Mouse (Mus musculus) cerebellum, postnatal 10 days (tissue): ENCODE measurements at regions not wholly inside any gene's neighbourhood (a gene's known extent, or its start where the extent isn't known, plus 50 kb on each side); places are given as distances from the start of the nearest gene placed in this dataset.

Experiments used
- DNase-seq, 2 experiments: peaks; one replicate each; pipeline ENCODE4 v3.0.0; 2021; ENCODE audit warnings: mixed read lengths in 2 of 2

- DNase-seq, result peak in 1 of 2 experiments; percentile 3
These were observed 920.3 kb downstream of the A830018L16Rik start for GRCm38 (mm10) chr1:12334186-12334585.

DNA sequence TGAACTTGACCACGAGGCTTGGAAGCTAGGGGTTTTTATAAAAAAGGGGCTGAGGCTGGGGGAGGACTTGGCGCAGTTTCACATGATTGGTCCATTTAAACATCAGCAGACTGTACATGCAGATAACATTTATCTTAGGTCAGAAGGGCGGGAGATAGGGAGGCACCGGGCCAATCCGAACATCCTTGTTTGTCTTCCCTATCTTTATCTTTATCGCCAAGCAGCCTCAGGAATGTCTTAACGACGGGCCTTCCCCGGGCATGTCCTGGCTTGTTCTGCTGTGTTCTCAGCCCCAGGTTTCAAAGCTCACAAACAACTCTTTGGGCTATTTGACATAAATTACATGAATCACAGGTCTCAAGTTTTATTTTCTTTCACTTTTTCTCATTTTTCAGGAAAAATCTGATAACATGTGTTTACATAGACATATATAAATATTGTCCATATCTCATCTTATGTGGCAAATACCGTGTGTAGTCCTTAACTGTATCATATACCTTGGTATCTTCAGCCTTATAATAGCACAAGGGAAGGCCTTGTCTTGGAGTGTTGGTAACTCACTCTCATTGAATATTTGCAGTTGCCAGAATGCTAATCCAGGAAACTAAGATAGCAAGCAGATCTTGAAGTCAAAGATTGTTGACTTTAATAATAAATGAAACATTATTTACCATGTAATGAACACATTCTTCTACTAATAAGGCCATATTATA, 931.0 kb downstream of the A830018L16Rik start:
- DNase-seq, result no peak

- DNase-seq, result no peak
These were observed 931.5 kb downstream of the A830018L16Rik start for GRCm38 (mm10) chr1:12345439-12345819.

GRCm38 (mm10) chr1:12354531-12354930, 940.6 kb downstream of the A830018L16Rik start:
- DNase-seq, result no peak

GRCm38 (mm10) chr1:12367872-12368271, 954.0 kb downstream of the A830018L16Rik start:
- DNase-seq, result no peak

- no peak for DNase-seq
These were observed 959.1 kb downstream of the A830018L16Rik start for GRCm38 (mm10) chr1:12372968-12373367.

DNA sequence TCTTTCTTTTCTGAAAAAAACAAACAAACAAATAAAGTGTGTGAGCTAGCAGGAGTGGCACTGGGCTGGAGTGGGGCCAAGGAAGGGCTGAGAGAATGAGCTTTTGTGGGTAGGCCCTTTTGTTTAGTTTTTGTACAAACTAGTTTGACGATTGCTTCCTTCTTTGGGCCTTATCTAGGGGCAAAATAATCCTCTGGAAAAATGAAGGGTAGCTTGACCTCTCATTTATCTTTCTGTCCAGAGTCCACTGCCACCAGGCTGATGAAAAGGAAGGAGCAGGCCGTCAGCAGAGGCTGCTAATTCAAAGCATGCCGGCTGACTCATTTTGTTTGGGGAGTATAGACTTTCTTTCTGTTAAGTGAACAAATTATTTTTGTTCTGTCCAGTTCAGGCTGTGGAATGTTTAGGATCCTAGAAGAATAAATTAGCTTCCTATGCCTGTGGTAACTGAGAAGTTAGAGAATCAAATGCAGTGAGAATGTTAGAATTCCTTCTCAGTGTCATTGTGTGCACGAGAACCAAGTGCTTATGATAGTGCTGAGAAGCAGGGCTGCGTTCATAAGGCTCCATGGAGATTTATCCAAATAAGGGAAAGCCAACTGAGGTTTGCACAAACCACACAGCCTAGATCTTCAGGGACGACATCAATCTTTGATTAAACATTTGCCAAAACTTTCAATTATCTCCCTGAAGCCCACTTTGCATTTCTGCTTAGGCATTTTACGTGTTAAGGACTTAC, 984.4 kb downstream of the A830018L16Rik start:
- DNase-seq, result peak; percentile 18 to 36

GRCm38 (mm10) chr1:12405391-12406270, 991.7 kb downstream of the A830018L16Rik start:
- DNase-seq, result no peak

- peak; percentile 72 to 76 for DNase-seq
These were observed 996.0 kb downstream of the A830018L16Rik start for GRCm38 (mm10) chr1:12409738-12410523.

- DNase-seq, result peak; percentile 53 to 61
These were observed 996.6 kb downstream of the A830018L16Rik start for GRCm38 (mm10) chr1:12410524-12410886.

GRCm38 (mm10) chr1:12424510-12424909, 1010.6 kb downstream of the A830018L16Rik start:
- no peak for DNase-seq

GRCm38 (mm10) chr1:12437894-12438293, 1024.0 kb downstream of the A830018L16Rik start:
- DNase-seq, result no peak

GRCm38 (mm10) chr1:12466255-12466654, 1052.3 kb downstream of the A830018L16Rik start:
- no peak for DNase-seq

DNA sequence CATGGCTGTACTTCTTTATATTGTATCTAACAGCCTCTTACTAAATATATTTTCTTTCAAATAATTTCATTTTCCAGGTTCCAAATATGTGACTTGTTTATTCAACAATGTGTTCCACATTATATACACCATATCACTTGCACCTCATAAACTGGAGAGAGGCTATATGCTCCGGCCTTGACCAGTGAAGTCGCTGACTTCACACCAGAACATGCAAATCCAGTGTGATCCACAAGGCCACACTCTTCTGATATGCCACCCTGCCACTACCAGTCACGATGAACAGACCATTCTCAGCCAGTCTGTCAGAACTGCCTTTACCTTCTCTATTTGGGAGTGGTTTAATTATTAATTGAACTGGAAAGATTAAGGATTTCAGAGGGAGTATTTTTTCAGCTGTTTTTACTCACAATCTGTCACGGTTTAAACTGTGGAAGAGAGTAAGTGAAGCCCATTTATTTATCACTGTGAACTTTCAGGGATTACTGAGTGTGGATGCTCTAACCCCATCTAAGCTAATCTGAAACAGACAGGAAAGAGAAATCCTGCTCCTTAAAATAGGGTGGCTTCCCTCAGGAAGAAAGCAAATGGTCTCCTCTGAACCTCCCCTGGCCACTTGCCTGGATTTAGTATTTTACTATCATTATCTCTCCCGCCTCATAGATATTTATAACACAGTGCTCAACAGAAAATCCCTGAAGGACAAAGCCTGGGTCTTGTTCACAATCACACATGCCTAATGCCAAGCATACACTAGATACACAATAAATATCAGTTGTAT, 1065.3 kb downstream of the A830018L16Rik start:
- DNase-seq, result no peak

GRCm38 (mm10) chr1:12500442-12500841, 1086.5 kb downstream of the A830018L16Rik start:
- peak in 1 of 2 experiments; percentile 2 for DNase-seq

DNA sequence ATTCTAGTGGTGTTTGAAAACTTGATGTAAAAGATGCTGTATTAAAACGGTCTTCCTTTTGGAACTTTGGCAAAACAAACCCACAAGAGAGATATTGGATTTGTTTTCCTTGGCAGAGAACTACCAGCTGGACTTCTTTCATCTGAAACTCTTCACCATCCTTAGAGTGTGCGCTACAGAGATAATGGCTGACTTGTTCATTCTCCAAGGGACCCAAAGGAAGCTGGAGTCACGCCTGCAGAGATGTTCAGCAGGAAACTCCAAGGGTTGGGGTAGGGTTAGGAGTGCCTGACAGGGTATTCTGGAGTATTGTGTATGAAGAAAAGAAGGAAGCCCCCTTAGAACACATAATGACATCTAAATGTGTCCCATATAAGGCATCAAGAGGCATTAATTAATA, 1094.1 kb downstream of the A830018L16Rik start:
- no peak for DNase-seq

DNA sequence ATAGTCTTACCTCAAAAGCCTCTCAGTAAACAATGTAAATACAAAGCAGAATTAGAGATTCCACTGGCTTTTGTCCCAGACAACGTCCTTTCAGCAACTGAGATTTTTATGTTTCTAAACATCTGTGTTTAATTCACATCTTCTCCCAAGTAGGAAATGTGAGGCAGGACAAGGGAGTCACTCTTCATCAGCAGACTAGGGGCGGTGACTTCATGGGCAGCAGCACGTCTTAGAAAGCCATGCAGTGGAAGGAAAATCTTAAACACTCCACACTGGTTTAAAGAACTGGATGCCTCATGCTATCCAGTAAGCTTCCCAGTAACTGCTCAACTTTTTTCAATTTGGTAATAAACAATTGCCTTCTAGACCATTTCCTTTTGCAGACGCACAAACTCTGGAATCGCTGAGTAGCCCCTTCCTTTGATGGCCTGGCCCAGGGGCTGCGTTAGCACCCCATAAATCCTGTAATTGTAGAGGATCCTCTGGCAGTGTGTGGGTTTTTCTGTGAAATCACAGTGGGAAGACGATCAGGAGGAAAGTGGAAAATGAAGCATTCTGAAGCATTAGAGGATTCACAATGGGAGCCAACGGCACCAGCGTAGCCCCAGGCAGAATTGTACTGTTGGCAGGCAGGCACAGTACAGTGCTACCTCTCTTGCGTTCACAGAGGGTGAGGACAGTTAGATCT, 1096.4 kb downstream of the A830018L16Rik start:
- peak in 1 of 2 experiments; percentile 8 for DNase-seq

DNA sequence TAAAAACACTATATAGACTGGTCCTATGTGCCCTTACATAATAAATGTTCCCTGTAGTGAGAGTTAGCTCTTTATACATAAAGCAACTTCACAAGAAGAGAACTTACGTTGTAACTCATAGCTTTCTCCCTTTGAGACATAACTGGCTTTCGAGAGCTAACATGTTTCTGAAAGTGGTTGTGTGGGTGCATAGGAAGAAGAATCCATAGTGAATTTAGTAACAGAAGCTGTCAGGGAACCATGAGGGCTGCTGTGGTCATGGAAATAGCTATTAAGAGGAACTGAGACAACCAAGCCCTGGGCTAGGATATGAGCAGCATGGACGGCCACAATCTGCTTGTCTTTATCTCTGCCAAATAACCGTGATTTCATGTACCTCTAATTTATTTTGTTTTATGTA, 1105.7 kb downstream of the A830018L16Rik start:
- DNase-seq, result no peak

GRCm38 (mm10) chr1:12555859-12556258, 1142.0 kb downstream of the A830018L16Rik start:
- DNase-seq, result no peak

DNA sequence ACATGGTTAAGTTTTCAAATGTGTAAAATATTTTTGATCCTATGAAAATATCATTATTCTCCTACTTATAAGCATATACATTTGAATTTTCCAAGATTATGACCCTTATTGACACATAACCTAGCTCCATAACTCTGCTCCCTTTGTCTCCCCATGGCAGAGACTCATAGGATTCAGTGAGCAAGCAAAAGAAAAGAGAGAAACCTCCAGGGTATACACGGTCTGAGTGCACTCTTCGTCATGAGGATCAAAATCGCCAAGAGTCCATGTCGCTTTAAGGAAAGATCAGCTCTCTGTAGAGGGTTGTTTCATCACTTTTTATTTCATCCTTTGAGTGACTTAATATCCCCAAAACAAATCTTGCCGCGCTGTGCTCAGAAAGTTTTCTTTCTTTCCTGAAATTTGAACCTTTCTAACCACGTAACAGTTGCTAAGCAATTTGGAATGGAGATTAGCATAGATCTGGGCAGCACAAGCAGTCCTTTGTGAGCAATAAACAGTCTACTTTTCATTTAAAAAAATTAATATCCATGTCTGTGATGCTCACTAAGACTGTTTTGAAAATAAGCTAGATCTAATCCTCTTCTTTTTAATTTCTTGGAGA, 1158.0 kb downstream of the A830018L16Rik start:
- no peak for DNase-seq
